Mouse (Mus musculus) heart, postnatal 0 days (tissue): Measurements from ENCODE around the gene Adprhl2.

Source experiments
- CTCF ChIP-seq: IDR thresholded peaks from 2 replicates; pipeline ENCODE4 v1.5.1; 2016; ENCODE audit warnings: antibody characterized with exemption, control low read depth, low read depth
- EP300 ChIP-seq: IDR thresholded peaks from 2 replicates; pipeline ENCODE4 v1.6.1; 2016; ENCODE audit warnings: antibody characterized with exemption, low read depth

DNA sequence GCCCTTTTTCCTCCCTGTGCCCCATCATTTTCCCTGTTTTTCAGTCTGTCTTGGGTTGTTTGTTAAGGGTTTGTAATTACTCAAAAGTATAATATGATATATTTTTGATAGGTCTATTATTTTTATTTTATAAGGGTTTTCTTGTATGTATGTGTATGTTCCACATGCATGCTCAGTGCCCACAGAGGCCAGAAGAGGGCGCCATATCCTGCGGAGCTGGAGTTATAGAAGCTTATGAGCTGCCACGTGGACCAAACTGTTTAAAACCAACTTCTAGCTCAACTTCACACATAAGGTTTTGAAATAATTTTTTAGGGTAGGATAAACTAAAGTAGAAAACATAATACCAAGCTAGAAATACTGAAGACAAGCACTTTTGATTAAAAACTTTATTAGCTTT is 10.9 kb upstream of the Adprhl2 start:
- TF ChIP-seq CTCF, result peak; percentile 26
- TF ChIP-seq EP300, result no peak
